In the genomic region with DNA sequence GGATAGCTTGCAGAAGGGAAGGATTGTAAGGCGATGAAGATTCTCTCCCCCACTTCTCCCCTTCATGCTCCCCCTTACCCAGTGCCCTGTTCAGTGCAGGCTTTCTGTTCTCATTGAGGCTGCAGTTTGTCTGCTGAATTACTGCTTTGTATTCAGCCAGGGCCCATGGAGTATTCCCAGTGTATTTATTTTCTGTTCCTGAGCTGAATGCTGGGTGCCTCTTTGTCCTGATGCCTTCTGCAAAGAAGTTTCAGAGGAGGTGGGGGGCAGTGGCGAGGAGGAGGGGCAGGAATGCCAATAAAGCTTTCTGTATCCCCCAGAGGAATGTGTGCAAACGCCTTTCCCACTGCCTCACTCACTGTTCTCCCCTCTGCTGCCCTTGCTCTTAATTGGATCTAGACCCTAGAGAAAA, we compare ENCODE assay signal across 9 mouse cellular contexts.
DNase-seq lines count a peak whose midpoint lies in the region; ATAC-seq and TF ChIP-seq lines count a peak whose summit lies in the region.
"Had no signal": no experiment of that assay in that cellular context is flagged by ENCODE, and none has a peak within 500 bp of the region (broad histone marks: within the 10 kb centered on the region; RNA-seq: fewer than 3 reads in every experiment).

No protein-coding gene starts in this region.

- WGBS in embryonic facial prominence, embryonic 10.5 days = 2% methylated on average over 3 of the region's 3 CpGs
- WGBS in hindbrain, embryonic 14.5 days = 7% methylated on average over 3 of the region's 3 CpGs
- 3% methylated on average over 3 of the region's 3 CpGs for WGBS in midbrain, embryonic 11.5 days
- 29% methylated on average over 3 of the region's 3 CpGs for WGBS in heart, embryonic 10.5 days

- H3K9ac ChIP-seq in hindbrain, embryonic 14.5 days = no peak overlapping the region
- H3K9ac ChIP-seq in midbrain, embryonic 11.5 days (ENCODE audit: low read length) = no peak overlapping the region
- H3K9ac ChIP-seq: lung, embryonic 15.5 days had no signal

- no peaks in the 10 kb centered on the region for H3K27me3 ChIP-seq in embryonic facial prominence, embryonic 10.5 days (replicated peaks; ENCODE audit: low read depth, poor library complexity, severe bottlenecking)
- H3K27me3 ChIP-seq in hindbrain, embryonic 14.5 days (ENCODE audit: control insufficient read depth, insufficient read depth, low read length) = no peaks in the 10 kb centered on the region
- no peaks in the 10 kb centered on the region for H3K27me3 ChIP-seq in midbrain, embryonic 11.5 days (ENCODE audit: control insufficient read depth, insufficient read depth, low read length)
- no peaks in the 10 kb centered on the region for H3K27me3 ChIP-seq in heart, embryonic 10.5 days (ENCODE audit: insufficient read depth, poor library complexity, severe bottlenecking)
- H3K27me3 ChIP-seq: lung, embryonic 15.5 days had no signal

- TF ChIP-seq POLR2A in cortical plate, adult 2 months (IDR thresholded peaks at IDR 0.05; ENCODE audit: extremely low read depth, insufficient read depth, low read length) = no peak

- H3K4me2 ChIP-seq in hindbrain, embryonic 14.5 days (replicated peaks) = peak overlapping the region; percentile 7; the same call in 1 of the 2 replicates
- no peak overlapping the region; the same call in 1 of the 2 replicates for H3K4me2 ChIP-seq in midbrain, embryonic 11.5 days
- H3K4me2 ChIP-seq: lung, embryonic 15.5 days had no signal

- ATAC-seq in hindbrain, embryonic 14.5 days (ENCODE audit: low FRiP score) = peak; percentile 93
- peak; percentile 90 for ATAC-seq in midbrain, embryonic 11.5 days (ENCODE audit: low FRiP score)

- peak; percentile 50 for DNase-seq in embryonic facial prominence, embryonic 10.5 days (ENCODE audit: low spot score)
- peak; percentile 52 for DNase-seq in hindbrain, embryonic 14.5 days (ENCODE audit: low spot score)
- peak; percentile 92 for DNase-seq in midbrain, embryonic 11.5 days (ENCODE audit: low spot score, missing footprints)
- no peak for DNase-seq in heart, adult 8-10 months (ENCODE audit: low spot score)
- DNase-seq in heart, embryonic 10.5 days (ENCODE audit: low spot score) = no peak
- no peak for DNase-seq in urinary bladder, postnatal 4 days (ENCODE audit: low spot score in 2 of 2)
- no peak for DNase-seq in spleen, postnatal 14 days (ENCODE audit: low spot score in 2 of 2)

- peak overlapping the region; percentile 86; the same call in 1 of the 2 replicates for H3K27ac ChIP-seq in cortical plate, adult 2 months (ENCODE audit: insufficient read depth, low read length)
- peak overlapping the region; percentile 55; the same call in 1 of the 2 replicates for H3K27ac ChIP-seq in embryonic facial prominence, embryonic 10.5 days (replicated peaks)
- peak overlapping the region; percentile 78 for H3K27ac ChIP-seq in hindbrain, embryonic 14.5 days
- peak overlapping the region; percentile 75 for H3K27ac ChIP-seq in midbrain, embryonic 11.5 days (ENCODE audit: low read depth, low read length)
- H3K27ac ChIP-seq in heart, embryonic 10.5 days = no peak overlapping the region
- H3K27ac ChIP-seq: lung, embryonic 15.5 days had no signal

- TF ChIP-seq CTCF in cortical plate, adult 2 months (IDR thresholded peaks at IDR 0.05; ENCODE audit: extremely low read depth, insufficient read depth, low read length) = no peak

- no peak overlapping the region for H3K4me3 ChIP-seq in cortical plate, adult 2 months (ENCODE audit: insufficient read depth, low read length)
- H3K4me3 ChIP-seq in embryonic facial prominence, embryonic 10.5 days = no peak overlapping the region
- H3K4me3 ChIP-seq in hindbrain, embryonic 14.5 days (replicated peaks; ENCODE audit: low read length) = no peak overlapping the region
- H3K4me3 ChIP-seq in midbrain, embryonic 11.5 days (ENCODE audit: low read depth, low read length) = no peak overlapping the region
- no peak overlapping the region for H3K4me3 ChIP-seq in heart, embryonic 10.5 days
- H3K4me3 ChIP-seq: lung, embryonic 15.5 days had no signal

- H3K36me3 ChIP-seq in embryonic facial prominence, embryonic 10.5 days (replicated peaks) = no peaks in the 10 kb centered on the region
- no peaks in the 10 kb centered on the region for H3K36me3 ChIP-seq in hindbrain, embryonic 14.5 days (replicated peaks; ENCODE audit: control insufficient read depth, insufficient read depth)
- H3K36me3 ChIP-seq in midbrain, embryonic 11.5 days (ENCODE audit: control insufficient read depth, insufficient read depth, low read length) = no peaks in the 10 kb centered on the region
- no peaks in the 10 kb centered on the region for H3K36me3 ChIP-seq in heart, embryonic 10.5 days
- H3K36me3 ChIP-seq: lung, embryonic 15.5 days had no signal

- peaks cover 2% of the 10 kb centered on the region; the same call in 1 of the 2 replicates for H3K4me1 ChIP-seq in cortical plate, adult 2 months (ENCODE audit: control insufficient read depth, insufficient read depth, low read length)
- peaks cover 14% of the 10 kb centered on the region for H3K4me1 ChIP-seq in embryonic facial prominence, embryonic 10.5 days
- peaks cover 22% of the 10 kb centered on the region for H3K4me1 ChIP-seq in hindbrain, embryonic 14.5 days (replicated peaks; ENCODE audit: control insufficient read depth, insufficient read depth, low read length)
- H3K4me1 ChIP-seq in midbrain, embryonic 11.5 days (ENCODE audit: control insufficient read depth, insufficient read depth, low read length) = peaks cover 8% of the 10 kb centered on the region
- no peaks in the 10 kb centered on the region for H3K4me1 ChIP-seq in heart, embryonic 10.5 days
- H3K4me1 ChIP-seq: lung, embryonic 15.5 days had no signal

- H3K9me3 ChIP-seq in embryonic facial prominence, embryonic 10.5 days = no peaks in the 10 kb centered on the region
- no peaks in the 10 kb centered on the region for H3K9me3 ChIP-seq in hindbrain, embryonic 14.5 days (ENCODE audit: control insufficient read depth, low read length)
- no peaks in the 10 kb centered on the region for H3K9me3 ChIP-seq in midbrain, embryonic 11.5 days (ENCODE audit: control insufficient read depth, low read length)
- no peaks in the 10 kb centered on the region for H3K9me3 ChIP-seq in heart, embryonic 10.5 days
- H3K9me3 ChIP-seq: lung, embryonic 15.5 days had no signal

Comparison
In these comparisons a context has a peak if more than half of its experiments do, and no peak if none do; other contexts are left out.
1. DNase-seq: peak in embryonic facial prominence, embryonic 10.5 days (single experiment), hindbrain, embryonic 14.5 days (single experiment) and midbrain, embryonic 11.5 days (single experiment); none in heart, adult 8-10 months (single experiment), heart, embryonic 10.5 days (single experiment), urinary bladder, postnatal 4 days (0 of 2) and spleen, postnatal 14 days (0 of 2).